Mouse (Mus musculus) intestine, postnatal 0 days (tissue): ENCODE measurements around the gene Tmem267. TPM values are rescaled to one million over a fixed set of nuclear protein-coding genes. Genes with fewer than 3 reads are reported as not detected.
A peak's percentile ranks its signal among the peaks of the same experiment; 100 is the strongest.
"Not testable (repeated sequence)": the region's sequence is repeated elsewhere in the genome, so short reads cannot be mapped to it uniquely, and the experiment has no call there.

Source experiments
- ATAC-seq: fragments of 200-750 bp; cut with Nextera tagmentation; 2 replicates; pipeline ENCODE4 v1.8.0; 2017; ENCODE audit warnings: mild to moderate bottlenecking, moderate TSS enrichment, moderate library complexity
- H3K27ac ChIP-seq: fragments of 300-500 bp; sonication (generic); 2 replicates; pipeline ENCODE4 v1.5.1; 2014; ENCODE audit warnings: mild to moderate bottlenecking, low read depth, low read length, moderate library complexity
- H3K27me3 ChIP-seq: fragments of 300-500 bp; sonication (generic); replicated peaks from 2 replicates; pipeline ENCODE4 v1.6.1; 2014; ENCODE audit warnings: low read length, mixed read lengths; ENCODE audit not compliant: control insufficient read depth, insufficient read depth
- H3K36me3 ChIP-seq: fragments of 300-500 bp; sonication (generic); 2 replicates; pipeline ENCODE4 v1.6.1; 2014; ENCODE audit warnings: mild to moderate bottlenecking, moderate library complexity; ENCODE audit not compliant: control insufficient read depth, insufficient read depth
- H3K4me1 ChIP-seq: fragments of 300-500 bp; sonication (generic); replicated peaks from 2 replicates; pipeline ENCODE4 v1.6.1; 2014; ENCODE audit warnings: antibody characterized with exemption, low read length, mixed read lengths; ENCODE audit not compliant: control insufficient read depth, insufficient read depth
- H3K4me2 ChIP-seq: fragments of 300-500 bp; sonication (generic); replicated peaks from 2 replicates; pipeline ENCODE4 v1.6.1; 2014; ENCODE audit warnings: low read depth, mild to moderate bottlenecking, moderate library complexity
- H3K4me3 ChIP-seq: fragments of 300-500 bp; sonication (generic); 2 replicates; pipeline ENCODE4 v1.5.1; 2014; ENCODE audit warnings: low read depth, low read length
- H3K9ac ChIP-seq: fragments of 300-500 bp; sonication (generic); 2 replicates; pipeline ENCODE4 v1.6.1; 2014; ENCODE audit warnings: mild to moderate bottlenecking, low read depth, low read length
- H3K9me3 ChIP-seq: fragments of 300-500 bp; sonication (generic); 2 replicates; pipeline ENCODE4 v1.6.1; 2016; ENCODE audit warnings: mixed run types; ENCODE audit not compliant: control insufficient read depth
- CTCF ChIP-seq: sonication (generic); IDR thresholded peaks from 2 replicates; pipeline ENCODE4 v1.5.1; 2016; ENCODE audit warnings: low read depth, mild to moderate bottlenecking, control low read depth, antibody characterized with exemption, moderate library complexity
- WGBS: fragments of 180-500 bp; shearing (Covaris S2); extraction: QIAGEN DNeasy Blood & Tissue Kit; methylation state at CpG from one replicate; pipeline ENCODE4 v1.1.7; 2014; 5-methylcytosine and 5-hydroxymethylcytosine counted together
- polyA plus RNA-seq: library from polyadenylated mRNA; unstranded; fragments of >200 nt; fragmentation: Nextera tagmentation; extraction: Ambion mirVana; gene quantifications from 2 replicates; pipeline ENCODE4 v1.2.1, GENCODE M21; 2015

Tmem267 gene
- polyA plus RNA-seq, 1 experiment from 2014 or later, result 1.7 TPM

DNA sequence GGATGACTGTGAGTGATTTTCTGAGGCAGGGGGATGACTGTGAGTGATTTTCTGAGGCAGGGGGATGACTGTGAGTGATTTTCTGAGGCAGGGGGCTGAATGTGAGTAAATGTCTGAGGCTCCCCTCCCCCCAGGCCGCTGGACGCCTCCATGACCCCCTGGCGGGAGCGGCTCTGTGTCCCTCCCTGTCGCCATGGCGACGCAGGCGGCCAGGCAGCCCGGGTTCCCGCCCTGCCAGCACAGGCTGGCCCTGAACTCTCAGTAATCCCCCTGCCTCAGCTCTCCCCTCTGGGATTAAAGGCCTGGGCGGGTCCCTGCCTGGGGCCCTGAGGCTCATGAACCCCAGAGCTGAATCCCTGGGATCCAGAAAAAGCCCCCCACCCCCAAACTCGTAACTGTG lies 111.2 kb downstream of the Tmem267 start:
- not testable (repeated sequence) for H3K36me3 ChIP-seq, H3K9me3 ChIP-seq, H3K4me2 ChIP-seq, H3K4me3 ChIP-seq, H3K4me1 ChIP-seq, ATAC-seq, H3K9ac ChIP-seq, H3K27ac ChIP-seq, H3K27me3 ChIP-seq
- 69% methylated on average over 10 of the region's 12 CpGs for WGBS

DNA sequence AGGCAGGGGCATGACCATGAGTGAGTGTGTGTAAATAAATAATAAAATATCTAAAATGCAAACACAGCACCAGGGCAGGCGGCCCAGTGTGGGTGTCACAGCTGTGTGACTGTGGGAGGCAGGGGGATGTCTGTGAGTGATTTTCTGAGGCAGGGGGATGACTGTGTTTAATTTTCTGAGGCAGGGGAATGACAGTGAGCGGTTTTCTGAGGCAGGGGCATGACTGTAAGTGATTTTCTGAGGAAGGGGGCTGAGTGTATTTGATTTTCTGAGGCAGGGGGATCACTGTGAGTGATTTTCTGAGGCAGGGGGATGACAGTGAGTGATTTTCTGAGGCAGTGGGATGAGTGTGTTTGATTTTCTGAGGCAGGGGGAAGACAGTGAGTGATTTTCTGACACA lies 111.7 kb downstream of the Tmem267 start:
- H3K27me3 ChIP-seq, H3K4me3 ChIP-seq, ATAC-seq, H3K36me3 ChIP-seq, H3K4me1 ChIP-seq, H3K4me2 ChIP-seq, H3K27ac ChIP-seq, H3K9ac ChIP-seq, H3K9me3 ChIP-seq: not testable (repeated sequence)
- 73% methylated on average over 2 of the region's 2 CpGs for WGBS

DNA sequence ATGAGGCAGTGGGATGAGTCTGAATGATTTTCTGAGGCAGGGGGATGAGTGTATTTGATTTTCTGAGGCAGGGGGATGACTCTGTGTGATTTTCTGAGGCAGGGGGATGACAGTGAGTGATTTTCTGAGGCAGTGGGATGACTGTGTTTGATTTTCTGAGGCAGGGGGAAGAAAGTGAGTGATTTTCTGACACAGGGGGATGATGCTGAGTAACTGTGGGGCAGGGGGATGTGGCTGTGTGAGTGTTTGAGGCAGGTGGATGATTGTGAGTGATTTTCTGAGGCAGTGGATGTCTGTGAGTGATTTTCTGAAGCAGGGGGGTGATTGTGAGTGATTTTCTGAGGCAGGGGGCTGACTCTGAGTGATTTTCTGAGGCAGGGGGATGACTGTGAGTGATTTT lies 112.3 kb downstream of the Tmem267 start:
- not testable (repeated sequence) for H3K27ac ChIP-seq, H3K4me2 ChIP-seq, H3K27me3 ChIP-seq, H3K4me1 ChIP-seq, H3K9ac ChIP-seq, H3K9me3 ChIP-seq, H3K36me3 ChIP-seq, H3K4me3 ChIP-seq, ATAC-seq

DNA sequence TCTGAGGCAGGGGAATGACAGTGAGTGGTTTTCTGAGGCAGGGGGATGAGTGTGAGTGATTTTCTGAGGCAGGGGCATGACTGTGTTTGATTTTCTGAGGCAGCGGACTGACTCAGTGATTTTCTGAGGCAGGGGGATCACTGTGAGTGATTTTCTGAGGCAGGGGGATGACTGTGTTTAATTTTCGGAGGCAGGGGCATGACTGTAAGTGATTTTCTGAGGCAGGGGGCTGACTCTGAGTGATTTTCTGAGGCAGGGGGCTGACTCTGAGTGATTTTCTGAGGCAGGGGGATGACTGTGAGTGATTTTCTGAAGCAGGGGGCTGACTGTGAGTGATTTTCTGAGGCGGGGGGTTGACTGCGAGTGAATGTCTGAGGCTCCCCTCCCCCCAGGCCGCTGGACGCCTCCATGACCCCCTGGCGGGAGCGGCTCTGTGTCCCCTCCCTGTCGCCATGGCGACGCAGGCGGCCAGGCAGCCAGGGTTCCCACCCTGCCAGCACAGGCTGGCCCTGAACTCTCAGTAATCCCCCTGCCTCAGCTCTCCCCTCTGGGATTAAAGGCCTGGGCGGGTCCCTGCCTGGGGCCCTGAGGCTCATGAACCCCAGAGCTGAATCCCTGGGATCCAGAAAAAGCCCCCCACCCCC lies 115.0 kb downstream of the Tmem267 start:
- H3K4me3 ChIP-seq, H3K4me2 ChIP-seq, H3K27me3 ChIP-seq, H3K4me1 ChIP-seq, H3K27ac ChIP-seq, H3K36me3 ChIP-seq, H3K9ac ChIP-seq, H3K9me3 ChIP-seq, ATAC-seq: not testable (repeated sequence)
- WGBS, result 40% methylated on average over 12 of the region's 13 CpGs

DNA sequence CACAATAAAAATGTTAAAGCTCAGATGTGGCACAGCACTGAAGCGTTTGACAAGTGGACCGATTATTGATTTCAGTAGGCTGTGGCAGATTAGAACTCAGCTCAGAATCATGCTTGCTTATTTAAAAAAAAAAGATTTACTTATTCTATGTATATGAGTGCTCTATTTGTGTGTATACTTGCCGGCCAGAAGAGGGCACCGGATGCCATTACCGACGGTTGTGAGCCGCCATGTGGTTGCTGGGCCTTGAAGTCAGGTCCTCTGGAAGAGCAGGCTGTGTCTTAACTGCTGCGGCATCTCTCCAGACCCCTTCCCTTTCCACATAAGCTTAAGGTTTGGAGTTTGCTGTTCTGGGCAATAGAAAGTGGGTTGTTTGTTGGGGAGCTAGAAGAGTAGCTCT lies 116.1 kb downstream of the Tmem267 start:
- H3K27me3 ChIP-seq, H3K27ac ChIP-seq, H3K36me3 ChIP-seq, H3K4me3 ChIP-seq, H3K9ac ChIP-seq, H3K4me1 ChIP-seq, H3K9me3 ChIP-seq, H3K4me2 ChIP-seq: not testable (repeated sequence)
- ATAC-seq, result 0 out of 2 replicates have a peak, but pooled peaks have one; percentile 28
- 91% methylated on average over 6 of the region's 8 CpGs for WGBS

DNA sequence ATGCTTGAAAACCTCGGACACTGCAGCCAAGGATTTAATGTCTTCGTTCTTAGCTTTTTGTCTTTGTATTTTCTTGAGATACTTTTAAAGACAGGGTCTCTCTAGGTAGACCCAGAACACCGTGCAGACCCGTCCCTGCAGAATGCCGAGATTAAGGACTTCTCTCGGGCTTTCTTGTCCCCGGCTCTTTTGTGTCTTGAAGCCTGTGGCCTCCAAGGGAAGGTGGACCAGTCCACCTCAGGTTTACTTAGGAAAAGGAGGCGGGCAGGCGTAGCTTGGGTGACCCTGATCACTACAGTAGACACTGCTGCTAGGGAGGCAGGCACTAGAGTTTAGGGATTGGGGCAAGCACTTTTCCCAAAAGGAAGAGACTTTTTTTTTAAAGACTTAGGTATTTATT lies 116.5 kb downstream of the Tmem267 start:
- 0 out of 2 replicates have a peak, but pooled peaks have one; percentile 1 for ATAC-seq
- not testable (repeated sequence) for H3K27me3 ChIP-seq, H3K4me3 ChIP-seq, H3K27ac ChIP-seq, H3K4me1 ChIP-seq, H3K9me3 ChIP-seq, H3K36me3 ChIP-seq, H3K9ac ChIP-seq, H3K4me2 ChIP-seq
- 93% methylated on average over 7 of the region's 9 CpGs for WGBS

DNA sequence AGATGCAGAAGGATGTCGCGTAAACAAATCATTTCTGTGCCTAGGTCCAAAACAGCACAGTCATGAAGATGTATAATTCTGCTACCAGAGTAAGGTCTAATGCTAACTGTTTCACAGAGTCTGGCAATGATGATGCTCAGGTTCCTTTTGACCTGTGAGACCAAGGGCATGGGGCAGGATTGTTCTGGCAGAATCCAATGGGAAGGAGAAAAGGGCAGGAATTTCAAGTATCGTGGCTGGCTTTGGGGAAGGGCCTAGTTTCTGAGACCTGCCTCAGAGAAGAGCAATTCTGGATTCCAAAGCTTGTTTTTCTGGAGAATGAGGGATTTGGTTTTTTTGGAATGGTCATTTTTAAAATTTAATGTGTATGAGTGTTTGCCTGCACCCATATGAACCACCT lies 131.0 kb downstream of the Tmem267 start:
- ATAC-seq, result no peak
- no peak overlapping the region for H3K9ac ChIP-seq
- H3K36me3 ChIP-seq, result no peaks in the 10 kb centered on the region
- TF ChIP-seq CTCF, result no peak
- no peak overlapping the region for H3K27ac ChIP-seq
- no peaks in the 10 kb centered on the region for H3K9me3 ChIP-seq
- no peaks in the 10 kb centered on the region for H3K4me1 ChIP-seq
- no peaks in the 10 kb centered on the region for H3K27me3 ChIP-seq
- no peak overlapping the region for H3K4me3 ChIP-seq
- 92% methylated on average over 3 of the region's 3 CpGs for WGBS
- H3K4me2 ChIP-seq, result no peak overlapping the region
